Comparison of ENCODE assay signal across 8 mouse cellular contexts in genomic region chr3:62506488-62507205, GRCm38 (mm10). TPM values are rescaled to one million over a fixed set of nuclear protein-coding genes. Genes with fewer than 3 reads are reported as not detected.
DNase-seq lines count a peak whose midpoint lies in the region; ATAC-seq lines count a peak whose summit lies in the region.

Dhx36 (minus strand) TSS chr3:62507004.

- peak within 1 kb of the TSS; percentile 80 for H3K4me3 ChIP-seq in lung, embryonic 16.5 days (ENCODE audit: low read length)

- peak within 1 kb of the TSS; percentile 95 for H3K9ac ChIP-seq in lung, embryonic 16.5 days (ENCODE audit: low read length)

- peak; percentile 76 for DNase-seq in MEL-GATA-1-ER (ENCODE audit: extremely low read depth, low read depth)
- peak; percentile 93 for DNase-seq in cerebellum, adult 8-10 months
- peak; percentile 97 for DNase-seq in forelimb bud, embryonic 11.5 days (ENCODE audit: low read depth, low spot score)
- peak; percentile 92 for DNase-seq in layer of hippocampus, adult 9-10 months (ENCODE audit: low spot score)
- DNase-seq in ovary, postnatal 10 days (ENCODE audit: low spot score) = peak; percentile 89
- DNase-seq in thymus, postnatal 10 days (ENCODE audit: low spot score in 2 of 2) = peak; percentile 92 to 96

- peak; percentile 99 for ATAC-seq in hematopoietic stem cell, adult 5-6 weeks (replicated peaks in 1 of 2; ENCODE audit: insufficient read depth in 1 of 2, low FRiP score in 2 of 2, low TSS enrichment in 1 of 2, low read depth in 1 of 2, poor library complexity in 2 of 2, severe bottlenecking in 2 of 2)
- ATAC-seq in lung, embryonic 16.5 days (ENCODE audit: low read depth) = peak; percentile 99

- WGBS in lung, embryonic 16.5 days = under 1% methylated on average over 61 of the region's 66 CpGs

- no peaks in the 10 kb centered on the region for H3K9me3 ChIP-seq in lung, embryonic 16.5 days (ENCODE audit: control insufficient read depth, low read length)

- H3K4me2 ChIP-seq in lung, embryonic 16.5 days (ENCODE audit: low read depth, low read length) = peak within 1 kb of the TSS; percentile 77

- peak within 1 kb of the TSS; percentile 89 for H3K27ac ChIP-seq in lung, embryonic 16.5 days (ENCODE audit: low read length)

- H3K27me3 ChIP-seq in lung, embryonic 16.5 days (ENCODE audit: control insufficient read depth, insufficient read depth, low read depth, low read length) = no peaks in the 10 kb centered on the region

- no peaks in the 10 kb centered on the region for H3K36me3 ChIP-seq in lung, embryonic 16.5 days (ENCODE audit: control insufficient read depth, insufficient read depth, low read length)

- H3K4me1 ChIP-seq in lung, embryonic 16.5 days (replicated peaks; ENCODE audit: control insufficient read depth, insufficient read depth, low read length) = peaks cover 8% of the 10 kb centered on the region

RNA-seq across cellular contexts. Expression of gene Dhx36, which starts in this region (rescaled TPM):
- total RNA-seq in hematopoietic stem cell, adult 5-6 weeks (2017) = 58.7 and 60.5 TPM in 2 replicates
- polyA plus RNA-seq in lung, embryonic 16.5 days (2015; fragmentation: Nextera tagmentation; extraction: Ambion mirVana) = 16.0 and 18.6 TPM in 2 replicates

Comparison
In these comparisons a context has a peak if more than half of its experiments do, and no peak if none do; other contexts are left out.
1. Peak in every context shown above with its lines: DNase-seq, ATAC-seq, H3K4me3 ChIP-seq and H3K27ac ChIP-seq.